Mouse (Mus musculus): ENCODE data around the gene Wdr93.

- TF ChIP-seq CTCF (IDR thresholded peaks at IDR 0.05) (peak; percentile 29), POLR2A (IDR thresholded peaks at IDR 0.05; ENCODE audit: insufficient read depth, low read depth, low read length) (no peak)
These were observed 13.1 kb upstream of the Wdr93 start for GRCm38 (mm10) chr7:79729743-79730370.
